Mouse (Mus musculus) cortical plate, adult 2 months (tissue): ENCODE results near the gene Sox10. TPM values are rescaled to one million over a fixed set of nuclear protein-coding genes. Genes with fewer than 3 reads are reported as not detected.

Source experiments
- H3K27ac ChIP-seq: fragments of 200-500 bp; 2 replicates; pipeline ENCODE4 v1.5.1; 2012; ENCODE audit warnings: low read length, control low read depth, inconsistent platforms; ENCODE audit not compliant: insufficient read depth
- H3K4me1 ChIP-seq: fragments of 200-500 bp; 2 replicates; pipeline ENCODE4 v1.6.1; 2011; ENCODE audit warnings: low read length; ENCODE audit not compliant: control insufficient read depth, insufficient read depth
- H3K4me3 ChIP-seq: fragments of 200-500 bp; 2 replicates; pipeline ENCODE4 v1.5.1; 2011; ENCODE audit warnings: mild to moderate bottlenecking, low read length, control low read depth; ENCODE audit not compliant: insufficient read depth
- CTCF ChIP-seq: fragments of 200-500 bp; IDR thresholded peaks from 2 replicates; pipeline ENCODE4 v1.5.1; 2011; ENCODE audit warnings: mild to moderate bottlenecking, control low read depth, low read length; ENCODE audit not compliant: insufficient read depth; ENCODE audit errors: extremely low read depth
- POLR2A ChIP-seq: fragments of 200-500 bp; IDR thresholded peaks from 2 replicates; pipeline ENCODE4 v1.6.1; 2011; ENCODE audit warnings: mild to moderate bottlenecking, low read length, control low read depth; ENCODE audit not compliant: insufficient read depth; ENCODE audit errors: extremely low read depth
- polyA plus RNA-seq: library from polyadenylated mRNA; depleted of rRNA; stranded (reverse); fragments of >200 nt; gene quantifications from 2 replicates; pipeline ENCODE4 v1.2.3, GENCODE M21; 2012

Gene Sox10
- polyA plus RNA-seq, 1 experiment: 69.3 TPM

GRCm38 (mm10) chr15:79140866-79141565 lies 24.0 kb downstream of the Sox10 start, which contains the start of the genes Polr2f and 1700088E04Rik:
Polr2f (plus strand) TSS chr15:79141009.
1700088E04Rik (minus strand) TSS chr15:79141253.
- TF ChIP-seq POLR2A: peak; percentile 88
- TF ChIP-seq CTCF: no peak
- Histone ChIP-seq H3K4me3 (peak within 1 kb of the TSS; percentile 63), H3K27ac (no peak within 1 kb of the TSS), H3K4me1 (no peaks in the 10 kb centered on the region)

GRCm38 (mm10) chr15:79139640-79140039 lies 25.4 kb downstream of the Sox10 start:
- Histone ChIP-seq H3K4me3 (no peak overlapping the region), H3K27ac (no peak overlapping the region), H3K4me1 (no peaks in the 10 kb centered on the region)
- TF ChIP-seq CTCF: peak; percentile 41
- TF ChIP-seq POLR2A: no peak

GRCm38 (mm10) chr15:79135783-79136575 lies 29.1 kb downstream of the Sox10 start:
- no peak overlapping the region for H3K4me3 ChIP-seq
- no peaks in the 10 kb centered on the region for H3K4me1 ChIP-seq
- no peak overlapping the region for H3K27ac ChIP-seq
- no peak for TF ChIP-seq CTCF
- no peak for TF ChIP-seq POLR2A

GRCm38 (mm10) chr15:79135332-79135731 lies 29.7 kb downstream of the Sox10 start:
- no peaks in the 10 kb centered on the region for H3K4me1 ChIP-seq
- TF ChIP-seq POLR2A (0 out of 2 replicates have a peak, but pooled peaks have one; percentile 26), CTCF (no peak)
- no peak overlapping the region for H3K4me3 ChIP-seq
- H3K27ac ChIP-seq: no peak overlapping the region

GRCm38 (mm10) chr15:79134496-79135270 lies 30.4 kb downstream of the Sox10 start:
- Histone ChIP-seq H3K4me3 (no peak overlapping the region), H3K4me1 (no peaks in the 10 kb centered on the region), H3K27ac (no peak overlapping the region)
- TF ChIP-seq POLR2A (no peak; the same call in 1 of the 2 replicates), CTCF (no peak)

GRCm38 (mm10) chr15:79133191-79133661 lies 31.8 kb downstream of the Sox10 start:
- Histone ChIP-seq H3K27ac (no peak overlapping the region), H3K4me3 (no peak overlapping the region), H3K4me1 (no peaks in the 10 kb centered on the region)
- TF ChIP-seq POLR2A (no peak), CTCF (no peak)

- Histone ChIP-seq H3K27ac (no peak overlapping the region), H3K4me1 (no peaks in the 10 kb centered on the region), H3K4me3 (no peak overlapping the region)
- no peak for TF ChIP-seq CTCF
- TF ChIP-seq POLR2A: no peak
Observed at GRCm38 (mm10) chr15:79131442-79131841, 33.6 kb downstream of the Sox10 start.

GRCm38 (mm10) chr15:79130782-79131181 lies 34.3 kb downstream of the Sox10 start:
- no peak overlapping the region for H3K27ac ChIP-seq
- no peaks in the 10 kb centered on the region for H3K4me1 ChIP-seq
- TF ChIP-seq CTCF (no peak), POLR2A (no peak)
- H3K4me3 ChIP-seq: no peak overlapping the region

- no peak overlapping the region for H3K4me3 ChIP-seq
- H3K27ac ChIP-seq: no peak overlapping the region
- TF ChIP-seq POLR2A (no peak), CTCF (no peak)
- no peaks in the 10 kb centered on the region for H3K4me1 ChIP-seq
Observed at GRCm38 (mm10) chr15:79129311-79129710, 35.7 kb downstream of the Sox10 start.

GRCm38 (mm10) chr15:79128208-79128607 lies 36.8 kb downstream of the Sox10 start:
- Histone ChIP-seq H3K27ac (no peak overlapping the region), H3K4me1 (no peaks in the 10 kb centered on the region), H3K4me3 (no peak overlapping the region)
- no peak for TF ChIP-seq POLR2A
- TF ChIP-seq CTCF: 0 out of 2 replicates have a peak, but pooled peaks have one; percentile 26
